Mouse (Mus musculus) neural tube, embryonic 15.5 days (tissue): Measurements from ENCODE around the gene Tmpo. TPM values are rescaled to one million over a fixed set of nuclear protein-coding genes. Genes with fewer than 3 reads are reported as not detected.

Experiments used
- ATAC-seq: fragments of 200-750 bp; cut with Nextera tagmentation; 2 replicates; pipeline ENCODE4 v1.8.0; 2017; ENCODE audit warnings: mild to moderate bottlenecking, moderate TSS enrichment, moderate library complexity; ENCODE audit not compliant: low FRiP score
- H3K27ac ChIP-seq: fragments of 300-500 bp; sonication (generic); replicated peaks from 2 replicates; pipeline ENCODE4 v1.5.1; 2015; ENCODE audit warnings: mild to moderate bottlenecking, inconsistent platforms
- H3K27me3 ChIP-seq: fragments of 300-500 bp; sonication (generic); replicated peaks from 2 replicates; pipeline ENCODE4 v1.6.1; 2015; ENCODE audit warnings: inconsistent platforms
- H3K36me3 ChIP-seq: fragments of 300-500 bp; sonication (generic); 2 replicates; pipeline ENCODE4 v1.6.1; 2015; ENCODE audit warnings: inconsistent platforms
- H3K4me1 ChIP-seq: fragments of 300-500 bp; sonication (generic); 2 replicates; pipeline ENCODE4 v1.6.1; 2015; ENCODE audit warnings: inconsistent platforms
- H3K4me2 ChIP-seq: fragments of 300-500 bp; sonication (generic); 2 replicates; pipeline ENCODE4 v1.6.1; 2015; ENCODE audit warnings: inconsistent platforms, mild to moderate bottlenecking, moderate library complexity
- H3K4me3 ChIP-seq: fragments of 300-500 bp; sonication (generic); replicated peaks from 2 replicates; pipeline ENCODE4 v1.5.1; 2015; ENCODE audit warnings: mild to moderate bottlenecking, inconsistent platforms
- H3K9ac ChIP-seq: fragments of 300-500 bp; sonication (generic); replicated peaks from 2 replicates; pipeline ENCODE4 v1.6.1; 2015; ENCODE audit warnings: mild to moderate bottlenecking, inconsistent platforms
- H3K9me3 ChIP-seq: fragments of 300-500 bp; sonication (generic); replicated peaks from 2 replicates; pipeline ENCODE4 v1.6.1; 2016; ENCODE audit warnings: inconsistent platforms
- WGBS: fragments of 180-500 bp; shearing (Covaris S2); methylation state at CpG from one replicate; pipeline ENCODE4 v1.1.7; 2015; ENCODE audit warnings: mixed read lengths; 5-methylcytosine and 5-hydroxymethylcytosine counted together
- polyA plus RNA-seq: library from polyadenylated mRNA; unstranded; fragments of >200 nt; fragmentation: Nextera tagmentation; extraction: Ambion mirVana; gene quantifications from 2 replicates; pipeline ENCODE4 v1.2.1, GENCODE M21; 2015

Gene Tmpo
- 80.0 and 105 TPM in 2 replicates for polyA plus RNA-seq

DNA sequence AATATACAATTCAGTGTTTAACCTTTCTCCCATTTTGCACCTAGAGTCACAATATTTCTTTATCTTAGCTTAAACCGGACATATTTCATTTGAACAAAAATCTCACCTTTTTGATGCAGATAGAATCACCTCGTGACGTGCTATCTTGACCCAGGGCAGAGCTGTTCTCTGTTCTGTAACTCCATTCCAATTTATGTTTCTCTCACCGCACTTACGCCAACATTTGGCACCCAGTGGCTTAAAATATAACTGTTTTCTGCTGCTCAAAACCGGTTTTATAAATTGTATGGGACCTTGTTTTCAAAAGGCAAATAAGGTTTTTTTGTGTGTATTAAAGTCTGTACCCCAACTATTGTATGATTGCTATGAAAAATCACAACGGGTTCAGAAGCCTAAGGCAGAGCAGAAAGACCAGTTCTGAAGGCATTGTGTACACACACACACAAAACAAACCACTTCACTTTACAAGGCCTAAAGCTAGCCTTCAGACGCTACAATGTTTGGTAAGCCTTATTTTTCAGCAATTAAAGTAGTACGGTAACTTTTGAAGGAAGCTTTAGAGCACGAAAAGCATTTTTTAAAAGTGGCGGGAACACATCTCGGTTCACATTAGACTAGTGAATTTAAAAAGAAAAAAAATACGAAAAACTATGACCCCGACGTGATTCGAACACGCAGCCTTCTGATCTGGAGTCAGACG is at the start of gene Tmpo:
TSS of gene Tmpo (minus strand) at position 555 of the 700 bp plus-strand sequence.
- 0 out of 2 replicates have a peak, but pooled peaks have one; percentile 11 for ATAC-seq
- Histone ChIP-seq H3K4me3 (peak within 1 kb of the TSS; percentile 60), H3K27ac (peak within 1 kb of the TSS; percentile 99), H3K4me2 (peak within 1 kb of the TSS; percentile 54), H3K36me3 (no peaks in the 10 kb centered on the region), H3K9ac (peak within 1 kb of the TSS; percentile 67), H3K4me1 (peaks cover 24% of the 10 kb centered on the region), H3K9me3 (no peaks in the 10 kb centered on the region), H3K27me3 (no peaks in the 10 kb centered on the region)
- WGBS, result 11% methylated on average over 18 of the region's 18 CpGs

DNA sequence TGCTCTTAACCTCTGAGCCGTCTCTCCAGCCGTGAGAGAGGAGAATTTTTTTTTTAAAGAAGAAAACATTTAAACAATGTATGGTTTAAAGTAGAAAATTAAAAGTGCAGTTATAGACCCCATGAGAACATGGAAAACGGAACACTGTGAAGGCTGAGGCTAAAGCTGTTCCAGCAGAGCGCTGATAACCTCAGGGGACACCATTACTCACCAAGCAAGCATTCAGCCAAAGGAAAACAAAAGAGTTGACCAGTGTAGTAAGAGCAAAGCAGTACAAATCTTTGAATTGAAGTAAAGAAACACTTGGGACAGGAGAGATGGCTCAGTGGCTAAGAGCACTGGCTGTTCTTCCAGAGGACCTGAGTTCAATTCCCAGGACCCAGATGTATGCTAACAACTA is 49.3 kb upstream of the Tmpo start:
- peak overlapping the region; percentile 83; the same call in 1 of the 2 replicates for H3K27ac ChIP-seq
- 46% methylated on average over 4 of the region's 4 CpGs for WGBS

DNA sequence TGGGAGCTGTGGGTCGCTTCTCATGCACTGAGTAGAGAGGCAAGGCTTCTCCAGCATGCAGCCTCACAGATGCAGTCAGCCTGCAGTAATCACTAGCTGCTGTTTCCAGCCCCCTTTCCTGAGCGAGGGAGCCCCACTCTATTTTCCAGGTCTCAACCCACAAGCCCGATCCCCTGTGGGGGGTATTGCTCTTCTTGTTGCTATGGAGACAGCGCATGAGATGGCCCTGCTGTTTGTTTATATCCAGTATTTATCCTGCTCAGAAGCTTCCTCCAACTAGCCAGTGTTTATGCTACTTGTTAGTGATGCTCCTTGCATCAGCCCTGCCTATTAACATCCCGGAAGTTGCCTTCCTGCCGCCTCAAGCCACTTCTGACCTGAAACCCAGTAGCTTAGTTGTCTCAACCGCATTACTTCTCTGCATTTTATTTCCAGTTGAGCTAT is 48.4 kb upstream of the Tmpo start:
- H3K36me3 ChIP-seq, result no peaks in the 10 kb centered on the region
- H3K9me3 ChIP-seq, result no peaks in the 10 kb centered on the region
- 10% methylated on average over 7 of the region's 7 CpGs for WGBS
- H3K4me2 ChIP-seq, result peak overlapping the region; percentile 50
- H3K27me3 ChIP-seq, result no peaks in the 10 kb centered on the region
- H3K4me1 ChIP-seq, result peaks cover 26% of the 10 kb centered on the region
- ATAC-seq, result peak; percentile 86
- H3K4me3 ChIP-seq, result peak overlapping the region; percentile 17
- H3K27ac ChIP-seq, result peak overlapping the region; percentile 83
- H3K9ac ChIP-seq, result no peak overlapping the region

More for the DNA sequence above, 49.3 kb upstream of the Tmpo start:
- Histone ChIP-seq H3K4me3 (no peak overlapping the region), H3K4me1 (peaks cover 26% of the 10 kb centered on the region), H3K4me2 (no peak overlapping the region), H3K9ac (no peak overlapping the region), H3K27me3 (no peaks in the 10 kb centered on the region), H3K9me3 (no peaks in the 10 kb centered on the region), H3K36me3 (no peaks in the 10 kb centered on the region)
- ATAC-seq, result no peak

DNA sequence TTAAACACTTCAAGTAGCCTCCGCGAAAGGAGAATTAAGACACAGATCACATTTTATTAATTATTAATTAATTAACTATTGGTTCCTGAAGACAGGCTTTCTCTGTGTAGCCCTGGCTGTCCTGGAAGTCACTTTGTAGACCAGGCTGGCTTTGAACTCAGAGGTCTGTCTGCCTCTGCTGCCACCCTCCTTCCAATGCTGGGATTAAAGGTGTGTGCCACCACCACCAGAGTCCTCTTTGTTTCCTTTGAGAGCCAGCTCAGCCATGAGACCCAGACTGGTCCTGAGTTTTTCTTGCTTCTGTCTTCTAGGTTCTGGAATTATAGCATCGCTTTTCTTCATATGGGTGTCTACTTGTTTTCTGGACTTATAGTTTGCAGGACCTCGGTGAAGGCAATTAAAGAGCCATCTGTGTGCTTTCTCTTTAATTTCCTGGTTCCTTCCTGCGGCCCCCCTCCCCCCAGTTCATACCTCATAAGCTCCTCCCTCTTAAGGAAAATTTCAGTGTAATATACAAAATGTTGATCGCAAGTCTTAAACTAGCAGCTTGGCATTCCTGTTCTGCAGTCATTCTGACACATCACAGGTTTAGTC is 47.9 kb upstream of the Tmpo start:
- Histone ChIP-seq H3K4me2 (peak overlapping the region; percentile 50), H3K27ac (peak overlapping the region; percentile 83), H3K36me3 (no peaks in the 10 kb centered on the region), H3K4me3 (peak overlapping the region; percentile 17), H3K9ac (no peak overlapping the region), H3K4me1 (peaks cover 26% of the 10 kb centered on the region), H3K27me3 (no peaks in the 10 kb centered on the region), H3K9me3 (no peaks in the 10 kb centered on the region)
- WGBS, result 44% methylated on average over 6 of the region's 6 CpGs
- peak; percentile 48; the same call in 1 of the 2 replicates for ATAC-seq

DNA sequence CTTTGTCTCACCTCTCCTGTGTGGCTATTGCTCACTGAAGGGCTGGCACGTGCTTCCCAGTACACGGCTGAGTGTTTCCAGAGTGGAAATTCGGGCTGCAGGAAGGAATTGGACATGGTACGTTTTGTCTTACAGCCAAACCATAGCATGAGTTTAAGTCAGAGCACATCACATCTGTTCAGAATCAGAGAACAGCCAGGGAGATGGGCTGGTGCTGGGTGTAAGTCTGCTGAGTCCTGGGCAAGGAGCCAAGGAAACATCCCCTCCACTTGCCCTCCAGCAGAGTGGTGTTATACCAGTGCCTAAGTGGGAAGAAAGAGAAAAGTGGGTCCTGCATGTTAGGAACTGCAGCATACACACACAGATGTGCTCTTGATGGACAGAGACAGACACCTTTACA is 45.9 kb upstream of the Tmpo start:
- 62% methylated on average over 4 of the region's 4 CpGs for WGBS
- Histone ChIP-seq H3K4me2 (no peak overlapping the region), H3K9ac (no peak overlapping the region), H3K27me3 (no peaks in the 10 kb centered on the region), H3K4me1 (peaks cover 26% of the 10 kb centered on the region), H3K4me3 (no peak overlapping the region), H3K27ac (no peak overlapping the region), H3K9me3 (no peaks in the 10 kb centered on the region), H3K36me3 (no peaks in the 10 kb centered on the region)
- ATAC-seq, result no peak

DNA sequence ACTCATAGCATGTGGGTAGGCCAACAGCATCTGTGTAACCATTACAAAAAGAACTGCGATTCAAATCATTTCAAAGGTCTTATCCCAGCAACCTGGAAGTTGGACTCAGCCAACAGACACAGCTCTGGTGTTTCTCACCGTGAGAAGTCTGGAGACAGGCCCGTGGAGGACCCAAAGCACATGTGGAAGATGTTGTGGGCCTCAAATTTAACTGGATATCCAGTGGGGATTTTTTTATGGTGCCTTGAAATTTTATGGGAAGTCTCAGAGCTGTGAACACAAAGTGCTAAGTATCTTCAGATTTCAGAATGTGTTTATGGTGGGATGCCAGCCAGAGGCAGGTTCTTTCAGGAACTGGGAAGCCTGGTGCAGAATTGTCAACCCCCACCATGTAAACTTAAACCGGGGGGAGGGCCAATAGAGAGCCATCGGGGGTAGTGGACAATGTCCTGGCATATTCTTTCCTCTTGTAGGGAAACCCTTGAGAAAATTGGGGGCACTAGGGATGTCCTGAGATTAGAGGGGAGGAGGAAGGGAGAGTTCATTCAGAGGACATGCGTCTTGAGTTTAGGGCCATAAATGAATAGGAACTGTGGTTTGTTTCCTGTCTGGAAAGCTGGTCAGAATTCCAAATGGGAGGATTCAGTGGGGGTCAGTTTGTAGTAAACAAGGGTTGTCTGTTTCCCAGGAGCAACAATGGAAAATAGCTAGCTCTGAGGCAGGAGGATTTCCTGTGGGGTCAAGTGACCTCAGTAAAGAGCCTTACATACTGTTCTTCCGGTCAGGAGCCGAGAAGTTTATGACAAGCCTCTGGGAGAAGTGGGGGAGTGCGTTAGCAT is 41.5 kb upstream of the Tmpo start:
- Histone ChIP-seq H3K27me3 (no peaks in the 10 kb centered on the region), H3K4me3 (no peak overlapping the region), H3K27ac (no peak overlapping the region), H3K9me3 (no peaks in the 10 kb centered on the region), H3K4me1 (no peaks in the 10 kb centered on the region), H3K9ac (no peak overlapping the region), H3K36me3 (no peaks in the 10 kb centered on the region), H3K4me2 (no peak overlapping the region)
- ATAC-seq, result no peak
- WGBS, result 45% methylated on average over 9 of the region's 9 CpGs

DNA sequence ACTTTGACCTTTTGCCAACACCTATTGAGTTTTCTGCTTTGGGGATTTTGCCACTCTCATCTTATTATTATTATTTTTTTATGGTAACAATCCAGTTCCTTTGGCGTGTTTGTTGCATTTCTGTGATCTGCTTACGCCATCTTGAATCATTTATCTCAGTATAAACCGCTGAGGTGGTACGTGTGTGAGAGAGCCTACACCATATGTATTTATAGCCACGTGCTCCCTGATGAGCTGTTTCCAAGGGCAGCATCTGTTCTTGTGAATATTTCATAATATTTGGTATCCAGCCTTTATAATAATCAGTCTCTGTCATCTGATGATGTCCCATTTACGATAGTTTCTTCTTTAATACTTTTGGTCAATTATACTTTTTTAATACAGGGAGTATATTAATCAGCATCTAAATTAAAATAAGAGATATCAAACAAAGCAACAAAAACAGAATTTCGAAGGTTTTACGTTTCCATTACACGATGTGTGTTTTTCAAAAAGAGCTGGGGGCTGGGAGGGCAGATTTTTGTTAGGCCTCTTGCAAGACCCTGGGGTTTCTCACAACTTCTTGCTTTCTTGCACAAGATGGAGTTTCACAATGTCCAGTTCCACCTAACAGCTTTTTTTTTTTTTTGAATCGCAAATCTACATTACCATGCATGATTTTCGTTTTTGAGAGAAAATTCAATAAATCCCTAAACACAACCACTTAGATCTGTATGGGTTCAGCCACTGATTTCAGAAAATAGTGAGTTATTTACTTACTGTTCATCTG is 28.0 kb upstream of the Tmpo start:
- no peaks in the 10 kb centered on the region for H3K27me3 ChIP-seq
- WGBS, result 71% methylated on average over 11 of the region's 11 CpGs
- ATAC-seq, result no peak; the same call in 1 of the 2 replicates

DNA sequence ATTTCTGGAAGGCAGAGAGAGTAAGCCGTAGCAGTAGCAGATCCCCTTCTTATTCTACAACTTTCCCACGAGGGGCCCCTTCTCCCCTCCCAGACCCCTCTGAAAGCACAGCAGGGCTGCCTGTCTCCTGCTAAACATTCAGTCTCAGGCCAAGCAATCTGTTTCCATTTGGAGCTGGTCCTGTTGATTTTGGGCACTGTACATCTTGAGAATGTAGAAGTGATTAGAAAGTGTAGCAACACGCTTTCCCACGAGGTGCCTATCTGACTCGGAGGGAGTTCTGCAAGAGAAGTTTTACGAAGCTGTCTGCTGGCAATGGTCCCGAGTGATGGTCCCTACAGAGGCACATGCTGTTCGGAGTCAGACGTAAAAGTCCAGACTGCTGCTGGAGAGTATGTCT is 27.3 kb upstream of the Tmpo start:
- Histone ChIP-seq H3K9ac (no peak overlapping the region), H3K27ac (no peak overlapping the region), H3K9me3 (no peaks in the 10 kb centered on the region), H3K4me3 (no peak overlapping the region), H3K4me2 (no peak overlapping the region), H3K27me3 (no peaks in the 10 kb centered on the region), H3K36me3 (no peaks in the 10 kb centered on the region), H3K4me1 (no peaks in the 10 kb centered on the region)
- ATAC-seq, result no peak; the same call in 1 of the 2 replicates
- 49% methylated on average over 9 of the region's 9 CpGs for WGBS

More for the DNA sequence above, 28.0 kb upstream of the Tmpo start:
- Histone ChIP-seq H3K4me3 (no peak overlapping the region), H3K9ac (no peak overlapping the region), H3K9me3 (no peaks in the 10 kb centered on the region), H3K27ac (no peak overlapping the region), H3K4me2 (no peak overlapping the region), H3K4me1 (no peaks in the 10 kb centered on the region), H3K36me3 (no peaks in the 10 kb centered on the region)

DNA sequence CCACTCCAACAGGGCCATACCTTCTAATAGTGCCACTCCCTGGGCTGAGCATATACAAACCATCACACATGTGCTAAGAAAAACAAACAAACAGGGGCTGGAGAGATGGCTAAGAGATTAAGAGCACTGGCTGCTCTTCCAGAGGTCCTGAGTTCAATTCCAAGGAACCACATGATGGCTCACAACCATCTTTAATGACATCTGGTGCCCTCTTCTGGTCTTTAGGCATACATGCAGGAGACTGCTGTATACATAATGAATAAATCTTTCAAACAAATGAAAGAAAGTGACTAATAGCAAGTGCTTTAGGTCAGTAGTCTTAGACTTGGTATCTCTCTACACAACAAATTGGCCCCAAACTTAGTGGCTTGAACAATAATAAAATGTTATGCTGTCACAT is 26.2 kb upstream of the Tmpo start:
- no peaks in the 10 kb centered on the region for H3K36me3 ChIP-seq
- no peaks in the 10 kb centered on the region for H3K9me3 ChIP-seq
- ATAC-seq, result no peak
- H3K27ac ChIP-seq, result no peak overlapping the region
- H3K27me3 ChIP-seq, result no peaks in the 10 kb centered on the region
- no peaks in the 10 kb centered on the region for H3K4me1 ChIP-seq
- H3K4me2 ChIP-seq, result no peak overlapping the region
- no peak overlapping the region for H3K9ac ChIP-seq
- H3K4me3 ChIP-seq, result no peak overlapping the region

DNA sequence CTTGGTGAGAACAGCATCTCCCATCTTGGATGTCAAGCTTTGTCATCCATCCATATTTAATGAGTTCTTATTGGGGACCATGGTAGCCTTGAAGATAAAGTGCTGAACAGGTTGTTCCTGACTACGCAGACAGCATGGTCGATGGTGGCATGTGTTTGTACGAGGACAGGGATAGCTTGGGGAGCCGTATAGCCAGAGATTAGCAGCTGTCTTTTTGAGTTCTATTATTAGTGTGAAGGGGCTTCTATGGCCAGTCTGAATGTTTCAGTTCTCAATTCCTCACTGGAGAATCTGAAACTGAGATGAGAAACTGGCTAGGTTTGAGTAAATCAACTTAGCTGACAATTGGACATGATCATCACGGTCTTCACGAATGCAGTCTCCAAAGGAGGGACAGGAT is 24.5 kb upstream of the Tmpo start:
- ATAC-seq, result no peak
- Histone ChIP-seq H3K36me3 (no peaks in the 10 kb centered on the region), H3K9ac (no peak overlapping the region)

DNA sequence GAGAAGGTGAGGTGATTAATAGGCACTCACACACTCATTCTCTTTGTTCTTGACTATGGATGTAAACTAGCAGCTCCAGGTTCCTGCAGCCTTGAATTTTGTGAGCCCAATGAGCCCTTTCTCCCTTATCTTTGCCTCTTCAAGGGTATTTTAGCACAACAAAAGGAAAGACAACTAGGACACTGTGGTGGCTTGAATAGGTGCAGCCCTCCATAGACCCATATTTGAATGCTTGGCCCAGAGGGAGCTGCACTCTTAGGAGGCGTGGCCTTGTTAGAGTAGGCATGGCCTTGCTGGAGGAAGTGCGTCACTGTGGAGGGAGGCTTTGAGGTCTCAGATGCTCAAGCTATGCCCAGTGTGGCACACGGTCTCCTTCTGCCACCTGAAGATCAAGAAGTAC is 19.5 kb upstream of the Tmpo start:
- H3K27me3 ChIP-seq, result no peaks in the 10 kb centered on the region
- H3K27ac ChIP-seq, result no peak overlapping the region
- WGBS, result 94% methylated on average over 3 of the region's 3 CpGs
- no peak overlapping the region for H3K9ac ChIP-seq
- no peaks in the 10 kb centered on the region for H3K36me3 ChIP-seq
- H3K4me1 ChIP-seq, result no peaks in the 10 kb centered on the region
- no peak overlapping the region for H3K4me2 ChIP-seq
- H3K4me3 ChIP-seq, result no peak overlapping the region
- no peak for ATAC-seq
- H3K9me3 ChIP-seq, result no peaks in the 10 kb centered on the region

More for the DNA sequence above, 24.5 kb upstream of the Tmpo start:
- H3K27ac ChIP-seq, result no peak overlapping the region
- no peaks in the 10 kb centered on the region for H3K4me1 ChIP-seq
- H3K9me3 ChIP-seq, result no peaks in the 10 kb centered on the region
- WGBS, result 82% methylated on average over 6 of the region's 6 CpGs
- H3K27me3 ChIP-seq, result no peaks in the 10 kb centered on the region
- H3K4me3 ChIP-seq, result no peak overlapping the region
- no peak overlapping the region for H3K4me2 ChIP-seq
